Mouse (Mus musculus) T-helper 17 cell (primary cell): ENCODE data around the gene Rhbg.
"Not testable (repeated sequence)": the region's sequence is repeated elsewhere in the genome, so short reads cannot be mapped to it uniquely, and the experiment has no call there.

Experiments used
- in situ Hi-C, 2 experiments: fragments of 300-600 bp; cut with MboI, MseI; formaldehyde crosslinking; loops; 1 replicate in 1 of 2; 2 replicates in 1 of 2; pipeline ENCODE4 v1.15.1; 2025; ENCODE audit warnings: high pct_unique_total_duplicates in 2 of 2

The Rhbg gene

DNA sequence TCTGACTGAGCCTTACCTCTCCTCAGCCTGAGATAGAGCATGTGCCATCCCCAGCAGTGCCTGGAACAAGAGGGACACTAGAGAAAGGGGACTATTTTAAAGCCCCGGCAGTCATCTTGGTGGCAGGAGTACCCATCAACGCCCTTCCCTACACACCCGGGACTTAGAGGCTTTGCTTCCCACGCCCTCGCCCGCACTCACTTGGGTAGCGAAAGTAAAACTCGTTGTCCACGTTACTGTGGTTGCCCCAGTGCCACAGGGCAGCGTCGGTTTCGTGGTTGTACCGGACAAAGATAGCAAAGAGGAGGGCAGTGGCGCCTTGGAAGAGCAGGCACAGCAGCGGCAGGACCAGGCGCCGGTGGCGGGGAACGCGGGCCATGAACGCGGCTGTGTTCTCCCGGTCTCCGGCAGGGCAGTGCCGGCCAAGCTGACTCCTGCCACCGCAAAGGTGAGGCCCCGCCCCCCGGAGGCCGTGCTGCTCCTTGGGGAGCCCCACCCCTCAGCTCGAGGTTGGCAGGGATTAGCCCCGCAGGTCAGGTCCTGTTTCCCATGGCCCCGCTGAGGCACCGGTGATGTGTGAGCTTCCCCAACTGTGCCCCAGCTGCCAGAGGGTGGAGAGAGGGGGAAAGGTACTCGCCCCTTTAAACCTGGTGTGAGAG lies at the start of gene Rhbg:
Rhbg (minus strand) TSS at position 442 of the 659 bp plus-strand sequence.
- in situ Hi-C loops = no loop called here

DNA sequence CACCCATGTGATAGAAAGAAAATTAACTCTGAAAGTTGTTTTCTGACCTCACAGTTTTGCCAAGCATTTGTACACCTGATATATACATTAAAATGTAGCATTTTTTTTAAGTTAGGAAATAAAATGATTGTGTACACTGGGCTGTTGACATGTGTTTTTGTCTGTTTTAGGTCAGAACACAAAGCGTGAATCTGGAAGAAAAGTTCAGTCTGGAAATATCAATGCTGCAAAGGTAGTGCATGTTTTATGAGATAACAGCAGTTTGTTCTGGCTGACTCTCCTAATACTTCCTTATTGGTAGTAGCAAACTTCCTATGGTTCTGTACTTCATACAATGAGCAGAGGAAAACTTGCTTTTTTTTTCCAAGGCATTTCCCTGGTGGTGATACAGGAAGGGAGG lies 44.7 kb upstream of the Rhbg start:
- in situ Hi-C loops = loop anchor here in 1 of 2 experiments (5.0 kb wide), 1 partner anchor 33 kb away; no protein-coding TSS in a partner anchor

DNA sequence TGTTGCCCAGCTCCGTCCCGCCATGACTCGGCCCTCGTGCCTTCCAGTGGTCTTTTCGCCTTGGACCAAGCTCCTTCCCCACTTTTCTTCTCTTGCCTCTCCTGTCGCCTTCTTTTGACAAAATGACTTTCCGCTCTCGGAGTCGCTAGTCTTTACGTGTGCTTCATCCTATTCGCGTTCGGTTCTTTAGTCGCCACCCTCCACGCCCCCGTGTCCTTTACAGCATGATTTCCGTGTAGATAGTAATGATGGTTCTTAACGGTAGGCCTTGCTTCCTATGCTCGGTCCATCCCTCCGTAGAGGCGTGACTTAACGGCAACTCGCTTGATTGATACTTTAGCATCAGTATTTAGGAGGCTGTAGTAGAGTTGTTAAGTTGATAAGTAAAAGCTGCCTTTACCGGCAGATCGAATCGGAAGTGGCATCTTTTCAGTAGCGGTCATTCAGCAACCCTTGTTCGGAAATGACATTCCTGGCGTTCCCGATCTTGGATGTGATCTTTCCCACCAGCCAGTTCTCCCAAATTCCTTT lies 42.9 kb upstream of the Rhbg start:
- in situ Hi-C loops = loop anchor here in 1 of 2 experiments (5.0 kb wide), 1 partner anchor 35 kb away; no protein-coding TSS in a partner anchor

DNA sequence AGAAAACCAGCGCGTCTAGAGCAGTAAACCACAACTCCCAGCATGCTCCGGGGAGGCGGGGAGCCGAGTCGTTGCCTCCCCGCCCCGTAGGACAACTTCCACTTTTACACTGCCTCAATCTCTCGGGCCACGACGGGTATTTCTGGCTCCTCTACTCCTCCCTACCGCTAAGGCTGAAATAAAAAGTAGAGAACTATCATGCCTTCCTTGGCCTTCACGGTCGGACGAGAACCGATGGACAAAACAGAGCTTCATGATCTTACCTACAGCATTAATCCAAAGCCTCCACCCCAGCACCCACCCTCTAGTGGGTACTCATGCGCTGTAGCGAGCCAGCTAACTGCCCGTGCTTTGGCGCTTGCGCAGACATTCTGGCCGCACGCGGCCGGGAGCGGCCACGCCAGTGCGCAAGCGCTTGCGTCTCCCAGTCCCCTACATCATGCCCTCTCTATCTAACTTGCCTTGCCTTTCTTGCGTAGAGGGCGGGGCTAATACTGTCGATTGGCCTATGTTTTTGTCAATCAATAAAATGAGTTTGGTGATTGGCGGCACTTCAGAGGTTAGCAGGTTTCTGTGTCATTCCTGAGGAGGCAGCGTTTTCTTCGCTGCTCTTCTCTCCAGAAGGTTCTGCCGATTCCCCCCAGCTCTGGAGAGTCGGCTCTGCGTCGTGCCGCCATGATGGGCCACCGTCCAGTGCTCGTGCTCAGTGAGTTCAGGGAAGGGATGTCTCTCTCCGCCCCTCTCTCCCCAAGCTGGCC lies 42.2 kb upstream of the Rhbg start, which contains the start of the genes Tsacc and Cct3:
Tsacc (minus strand) TSS at position 439 of the 758 bp plus-strand sequence.
Cct3 (plus strand) TSS at position 556 of the 758 bp plus-strand sequence.
- in situ Hi-C loops = loop anchor here in 1 of 2 experiments (5.0 kb wide), 1 partner anchor 36 kb away; no protein-coding TSS in a partner anchor

DNA sequence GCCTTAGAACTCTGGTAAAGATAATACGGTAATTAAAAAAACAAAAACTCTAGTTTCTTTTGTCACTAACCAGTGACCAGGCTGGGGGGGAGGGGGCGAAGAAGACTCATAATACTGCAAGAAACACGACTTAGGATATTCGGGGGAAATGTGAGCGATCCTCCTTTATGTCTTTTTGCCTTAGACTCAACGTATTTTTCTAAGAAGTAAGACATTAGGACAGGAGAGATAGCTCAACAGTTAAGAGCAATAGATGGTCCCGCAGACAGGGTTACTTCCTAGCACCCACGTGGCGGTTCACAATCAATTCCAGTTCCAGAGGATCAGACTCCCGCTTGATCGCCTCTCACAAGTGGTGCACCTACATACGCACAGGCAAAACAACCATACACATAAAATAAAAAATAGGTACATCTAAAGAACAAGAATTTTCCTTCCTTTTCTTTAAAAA lies 41.6 kb upstream of the Rhbg start:
- in situ Hi-C loops = loop anchor here in 1 of 2 experiments (5.0 kb wide), 1 partner anchor 36 kb away; no protein-coding TSS in a partner anchor

DNA sequence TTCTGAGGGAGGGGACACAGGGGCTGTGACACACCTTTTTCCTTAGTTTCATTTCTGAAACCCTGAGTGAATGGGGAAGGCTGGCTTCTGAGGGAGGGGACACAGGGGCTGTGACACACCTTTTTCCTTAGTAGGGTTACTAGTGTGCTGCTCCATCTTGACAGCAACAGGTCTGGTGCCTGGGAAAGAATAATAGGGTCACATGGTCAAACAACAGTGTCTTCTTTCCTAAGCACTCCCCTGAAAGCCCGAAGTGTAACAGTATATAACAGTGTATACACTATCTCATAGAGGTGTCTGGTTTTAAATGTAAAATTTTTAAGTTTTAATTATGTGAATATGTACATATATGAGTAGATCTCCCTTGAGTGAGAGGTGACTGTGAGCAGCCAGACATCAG lies 40.8 kb upstream of the Rhbg start:
- in situ Hi-C loops = loop anchor here in 1 of 2 experiments (5.0 kb wide), 1 partner anchor 37 kb away; no protein-coding TSS in a partner anchor

DNA sequence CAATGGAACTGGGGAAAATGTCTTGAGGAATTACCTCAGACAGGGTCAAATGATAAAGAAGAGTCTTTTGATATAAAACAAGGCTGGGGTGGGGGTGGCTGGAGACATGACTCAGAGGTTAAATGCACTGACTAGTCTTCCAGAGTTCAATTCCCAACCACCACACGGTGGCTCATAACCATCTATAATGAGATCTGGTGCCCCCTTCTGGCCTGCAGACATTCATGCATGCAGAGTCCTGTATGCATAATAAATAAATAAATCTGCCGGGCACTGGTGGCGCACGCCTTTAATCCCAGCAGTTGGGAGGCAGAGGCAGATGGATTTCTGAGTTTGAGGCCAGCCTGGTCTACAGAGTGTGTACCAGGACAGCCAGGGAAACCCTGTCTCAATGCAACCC lies 37.5 kb upstream of the Rhbg start:
- in situ Hi-C loops = no loop called here

DNA sequence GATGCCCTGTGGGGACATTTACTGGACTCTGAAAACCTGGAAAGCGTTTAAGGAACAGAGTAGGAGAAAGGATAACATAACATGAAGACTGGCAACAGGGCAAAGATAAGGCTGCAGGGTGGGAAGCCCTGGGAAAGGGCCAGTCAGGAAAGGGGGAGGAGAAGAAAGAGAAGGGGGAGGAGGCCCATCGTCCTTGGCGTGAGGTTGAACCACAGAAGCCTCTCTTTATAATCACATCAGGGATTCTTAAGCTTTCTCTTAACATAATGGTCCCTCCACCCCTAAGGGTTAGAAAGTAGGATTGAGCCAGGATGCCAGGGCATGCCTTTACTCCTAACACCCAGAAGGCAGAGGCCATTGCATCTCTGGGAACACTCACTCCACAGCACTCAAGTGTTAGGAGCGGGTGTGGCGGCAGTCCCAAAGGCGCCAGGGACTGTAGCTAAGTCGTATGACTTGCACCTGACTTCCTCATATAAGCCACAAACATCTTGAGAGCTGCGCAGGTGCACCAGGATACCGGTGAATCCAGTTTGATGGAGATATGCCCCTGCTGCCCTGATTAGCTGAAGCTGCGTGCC lies 33.7 kb upstream of the Rhbg start:
- in situ Hi-C loops = not testable (repeated sequence)

DNA sequence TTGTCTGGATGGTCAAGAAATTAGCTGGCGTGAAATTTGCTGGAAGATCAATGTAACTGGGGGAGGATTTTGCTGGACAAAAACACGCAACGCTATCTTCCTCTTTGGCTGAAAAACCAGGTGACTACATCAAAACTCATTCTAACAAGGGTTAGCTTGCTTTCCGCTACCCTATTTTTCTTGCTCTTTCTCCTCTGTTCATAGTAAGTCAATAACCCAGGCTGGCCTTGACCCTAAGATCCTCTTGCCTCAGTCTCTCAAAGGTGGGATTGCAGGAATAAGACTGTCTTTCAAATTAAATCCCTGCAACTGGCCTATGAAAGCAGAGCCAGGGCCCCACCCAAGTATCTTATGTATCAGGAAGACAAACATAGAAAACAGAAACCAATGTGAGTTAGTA lies 32.6 kb upstream of the Rhbg start, which contains the start of gene Gm38392:
Gm38392 (minus strand) TSS at position 101 of the 400 bp plus-strand sequence.
- in situ Hi-C loops = no loop called here

DNA sequence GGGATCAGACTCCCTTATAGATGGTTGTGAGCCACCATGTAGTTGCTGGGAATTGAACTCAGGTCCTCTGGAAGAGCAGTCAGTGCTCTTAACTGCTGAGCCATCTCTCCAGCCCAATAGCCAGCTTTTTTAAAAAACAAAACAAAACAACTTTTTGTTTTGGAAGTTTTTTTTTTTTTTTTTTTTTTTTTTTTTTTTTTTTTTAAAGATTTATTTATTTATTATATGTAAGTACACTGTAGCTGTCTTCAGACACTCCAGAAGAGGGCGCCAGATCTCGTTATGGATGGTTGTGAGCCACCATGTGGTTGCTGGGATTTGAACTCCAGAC lies 31.0 kb upstream of the Rhbg start:
- in situ Hi-C loops = not testable (repeated sequence)

DNA sequence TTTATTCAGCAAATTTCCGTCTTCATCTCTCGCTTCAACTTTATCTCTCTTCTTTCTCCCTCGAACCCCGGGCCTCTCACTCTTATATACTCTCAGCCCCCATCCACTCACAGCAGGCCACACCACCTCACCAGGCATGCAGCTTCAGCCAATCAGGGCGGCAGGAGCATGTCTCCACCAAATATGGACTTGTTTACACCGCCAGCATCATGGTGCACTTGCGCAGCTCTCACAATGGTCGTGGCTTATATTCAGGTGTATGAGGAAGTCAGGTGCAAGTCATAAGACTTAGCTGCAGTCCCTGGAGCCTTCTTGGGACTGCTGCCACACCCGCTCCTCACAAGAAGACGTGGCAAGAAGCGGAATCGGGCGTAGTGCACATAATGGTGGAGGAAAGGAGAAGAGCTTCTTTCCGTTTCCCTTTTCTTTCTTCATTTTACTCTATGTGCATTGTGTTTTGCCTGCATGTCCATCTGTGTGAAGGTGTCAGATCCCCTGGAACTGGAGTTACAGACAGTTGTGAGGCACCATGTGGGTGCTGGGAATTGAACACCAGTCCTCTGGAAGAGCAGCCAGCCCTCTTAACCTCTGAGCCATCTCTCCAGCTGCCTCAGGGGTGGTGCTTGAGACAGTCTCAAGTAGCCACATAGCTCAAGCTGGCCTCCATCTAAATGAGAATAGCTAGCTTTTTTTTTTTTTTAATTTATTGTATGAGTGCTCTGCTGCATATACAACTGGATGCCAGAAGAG lies 30.5 kb upstream of the Rhbg start:
- in situ Hi-C loops = not testable (repeated sequence)

DNA sequence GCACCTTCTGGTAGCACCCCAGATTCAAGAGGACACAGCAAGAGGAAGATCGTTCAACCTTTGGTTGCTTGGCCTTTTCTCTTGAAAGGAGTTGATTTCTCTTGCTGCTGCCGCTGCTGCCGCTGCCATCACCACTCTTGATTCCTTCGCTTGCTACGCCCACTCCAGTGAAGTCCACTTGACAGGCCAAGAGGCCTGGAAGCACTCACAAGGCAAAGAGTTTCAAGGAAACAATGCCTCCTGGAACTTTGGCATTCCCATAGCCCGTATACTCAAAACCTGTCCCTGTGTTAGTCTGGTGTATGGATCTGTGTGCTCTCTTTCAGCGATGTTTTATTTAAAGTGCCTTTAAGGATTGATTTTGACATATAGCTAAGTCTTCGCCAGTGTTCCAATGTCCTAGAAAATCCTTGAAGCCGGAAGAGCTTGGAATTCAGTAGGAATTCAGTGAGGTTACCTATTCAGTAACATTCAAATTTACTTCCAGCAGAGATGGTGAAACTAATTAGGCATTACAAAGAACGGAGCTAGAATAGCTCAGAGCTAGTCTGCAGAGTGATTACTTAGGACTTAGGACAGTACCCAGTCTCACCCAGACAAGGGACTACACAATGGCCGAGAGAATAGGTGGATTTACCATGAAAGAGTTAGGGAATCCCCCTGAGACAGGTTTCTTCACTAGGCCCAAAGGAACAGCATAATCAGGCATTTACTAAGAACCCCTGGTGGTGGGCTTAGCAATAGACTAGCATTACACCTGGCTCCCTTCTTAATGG lies 26.8 kb upstream of the Rhbg start:
- in situ Hi-C loops = not testable (repeated sequence)

DNA sequence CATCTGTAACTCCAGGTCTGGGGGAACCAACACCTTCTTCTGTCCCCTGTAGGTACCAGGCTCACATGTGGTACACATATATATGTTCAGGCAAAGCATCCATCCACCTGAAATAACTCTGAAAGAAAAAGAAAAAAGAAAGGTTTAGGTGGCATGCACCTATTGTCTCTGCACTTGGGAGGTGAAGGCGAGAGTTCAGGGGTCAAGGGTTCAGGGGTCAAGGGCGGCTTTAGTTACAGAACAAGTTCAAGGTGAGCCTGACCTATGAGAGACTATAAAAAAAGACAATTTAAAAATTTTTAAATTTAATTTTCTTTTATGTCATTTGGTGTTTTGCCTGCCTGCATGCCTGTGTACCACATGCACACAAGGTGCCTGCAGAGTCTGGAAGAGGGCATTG lies 25.5 kb upstream of the Rhbg start:
- in situ Hi-C loops = no loop called here

DNA sequence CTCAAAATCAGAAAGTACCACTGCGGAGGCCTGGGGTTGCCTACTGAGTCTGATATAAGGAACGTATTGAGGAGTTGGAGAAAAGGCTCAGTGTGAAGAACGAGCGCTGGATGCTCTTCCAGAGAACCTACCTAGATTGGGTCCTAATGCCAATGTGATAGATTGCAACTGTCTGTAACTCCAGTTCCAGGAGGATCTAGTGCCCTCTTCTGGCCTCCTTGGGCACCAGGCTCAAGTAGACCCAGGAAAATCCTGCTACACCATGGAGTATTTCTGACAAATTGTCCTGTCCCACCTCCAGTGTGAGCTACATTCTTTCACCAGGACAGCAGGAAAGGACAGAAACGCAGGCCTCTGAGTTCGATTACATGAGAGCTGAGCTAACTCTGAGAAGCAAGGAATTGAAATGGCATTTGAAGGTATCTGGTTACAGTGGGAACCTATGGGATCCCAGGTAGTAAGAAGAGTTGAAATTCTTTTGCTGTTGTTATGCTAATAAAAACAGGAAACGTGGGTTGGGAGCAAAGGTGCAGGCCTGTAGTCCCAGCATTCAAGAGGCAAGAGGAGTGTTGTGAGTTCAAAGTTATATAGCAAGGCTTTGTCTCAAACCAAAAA lies 22.1 kb upstream of the Rhbg start:
- in situ Hi-C loops = loop anchor here in 1 of 2 experiments (10.0 kb wide), 1 partner anchor 82 kb away; no protein-coding TSS in a partner anchor

DNA sequence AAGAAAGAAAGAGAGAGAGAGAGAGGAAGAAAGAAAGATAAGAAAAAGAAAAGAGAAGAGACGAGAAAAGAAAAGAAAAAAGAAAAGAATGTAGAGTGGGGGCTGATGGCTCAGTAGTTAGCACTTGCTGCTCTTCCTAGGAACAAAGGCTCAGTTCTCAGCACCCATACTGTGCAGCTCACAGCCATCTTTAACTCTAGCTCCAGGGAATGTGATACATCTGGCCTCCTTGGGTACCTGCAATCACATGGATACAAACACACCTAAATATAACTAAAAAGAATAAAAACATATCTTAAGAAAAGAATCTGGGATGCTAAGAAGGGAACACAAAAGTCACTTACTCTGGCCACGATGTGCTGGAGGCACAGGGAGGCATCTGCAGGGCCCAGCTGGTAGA lies 21.6 kb upstream of the Rhbg start:
- in situ Hi-C loops = loop anchor here in 1 of 2 experiments (10.0 kb wide), 1 partner anchor 81 kb away; no protein-coding TSS in a partner anchor

DNA sequence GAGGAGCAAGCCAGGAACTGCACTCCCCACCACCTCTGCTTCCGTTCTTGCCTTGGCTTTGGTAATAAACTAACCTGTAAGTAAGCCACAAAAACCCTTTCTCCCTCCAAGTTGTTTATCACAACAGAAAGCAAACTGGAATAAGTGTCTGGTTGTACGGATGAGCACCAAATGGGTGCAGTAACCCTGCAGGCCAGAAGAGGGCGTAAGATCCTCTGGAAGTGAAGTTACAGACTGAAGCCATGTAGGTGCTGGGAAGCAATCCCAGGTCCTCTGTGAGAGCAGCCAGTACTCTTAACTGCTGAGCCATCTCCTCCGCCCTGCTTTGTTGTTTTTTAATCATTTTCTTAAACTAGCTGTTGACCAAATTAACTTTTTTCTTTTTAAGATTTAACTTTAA lies 19.5 kb upstream of the Rhbg start:
- in situ Hi-C loops = loop anchor here in 1 of 2 experiments (10.0 kb wide), 1 partner anchor 79 kb away; no protein-coding TSS in a partner anchor

DNA sequence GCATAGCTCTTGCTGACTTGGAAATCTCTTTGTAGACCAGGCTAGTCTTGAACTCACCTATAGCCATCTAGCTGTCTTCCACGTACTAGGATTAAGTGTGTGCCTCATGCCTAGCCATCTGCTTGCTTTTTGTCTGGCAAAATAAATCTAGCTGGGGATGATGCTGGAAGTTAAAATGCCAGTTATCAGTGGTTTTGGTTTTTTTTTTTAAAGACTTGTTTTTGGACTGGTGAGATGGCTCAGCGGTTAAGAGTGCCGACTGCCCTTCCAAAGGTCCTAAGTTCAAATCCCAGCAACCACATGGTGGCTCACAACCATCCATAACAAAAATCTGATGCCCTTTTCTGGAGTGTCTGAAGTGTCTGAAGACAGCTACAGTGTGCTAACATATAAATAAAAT lies 17.4 kb upstream of the Rhbg start:
- in situ Hi-C loops = loop anchor here in 1 of 2 experiments (10.0 kb wide), 1 partner anchor 77 kb away; no protein-coding TSS in a partner anchor

DNA sequence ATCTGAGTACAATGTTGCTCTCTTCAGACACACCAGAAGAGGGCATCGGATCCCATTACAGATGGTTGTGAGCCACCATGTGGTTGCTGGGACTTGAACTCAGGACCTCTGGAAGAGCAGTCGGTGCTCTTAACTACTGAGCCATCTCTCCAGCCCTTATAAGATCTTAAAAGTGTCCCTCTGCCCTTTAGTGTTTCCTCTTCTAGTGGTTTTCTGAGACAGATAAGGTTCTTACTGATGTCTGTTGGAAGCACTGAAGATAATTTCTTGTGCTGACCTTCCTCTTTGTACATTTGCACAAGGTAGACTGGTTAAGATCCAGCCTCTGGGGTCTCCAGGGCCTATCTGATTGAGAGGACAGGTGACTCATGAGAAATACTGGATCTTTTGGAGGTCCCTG lies 16.8 kb upstream of the Rhbg start:
- in situ Hi-C loops = loop anchor here in 1 of 2 experiments (10.0 kb wide), 1 partner anchor 76 kb away; no protein-coding TSS in a partner anchor

DNA sequence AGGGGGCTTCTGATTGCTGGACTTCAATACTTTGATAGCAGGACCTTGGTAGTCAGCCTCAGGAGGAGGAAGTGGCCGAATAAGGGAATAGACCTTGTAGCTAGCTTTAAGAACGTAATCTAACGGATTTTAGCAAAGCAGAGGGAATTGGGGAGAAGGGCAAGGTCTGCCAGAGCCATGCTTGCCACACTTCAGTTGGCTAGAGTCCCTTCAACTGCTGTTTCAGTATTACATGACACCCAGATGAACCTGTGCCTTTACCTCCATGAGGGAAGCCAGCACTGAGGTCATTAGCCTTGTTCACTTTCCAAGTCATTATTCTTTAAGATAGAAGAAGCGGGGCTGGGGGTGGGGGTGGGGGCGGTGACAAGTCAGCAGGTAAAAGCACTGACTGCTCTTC lies 14.5 kb upstream of the Rhbg start:
- in situ Hi-C loops = loop anchor here in 1 of 2 experiments (10.0 kb wide), 1 partner anchor 1366 kb away; no protein-coding TSS in a partner anchor
